Mouse (Mus musculus): Measurements from ENCODE around the gene Fermt3.

DNA sequence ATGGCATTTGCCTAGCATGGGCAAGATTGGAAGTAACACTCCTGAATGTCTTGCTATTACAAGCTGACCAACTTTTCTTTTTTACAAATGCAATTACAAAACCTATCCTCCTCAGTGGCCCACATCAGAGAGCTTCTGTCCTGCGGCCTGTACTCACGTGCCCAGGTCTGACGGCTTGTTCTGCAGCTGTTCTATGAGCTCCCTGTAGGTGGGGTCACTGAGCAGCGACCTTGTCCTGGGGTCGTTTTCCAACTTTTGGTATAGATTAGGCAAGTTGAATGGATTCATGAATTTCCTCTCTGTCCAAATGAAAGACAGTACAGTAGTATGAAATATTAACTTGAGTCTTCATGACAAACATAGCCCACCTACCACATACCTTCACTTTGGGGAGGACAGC, 14.7 kb upstream of the Fermt3 start:
- TF ChIP-seq CTCF (IDR thresholded peaks at IDR 0.05; ENCODE audit: insufficient read depth, low read length) (no peak), POLR2A (IDR thresholded peaks at IDR 0.05; ENCODE audit: borderline replicate concordance, extremely low read depth, low read depth, low read length) (no peak)
